Mouse (Mus musculus): ENCODE measurements around the gene Scyl1.
"Not testable (repeated sequence)": the region's sequence is repeated elsewhere in the genome, so short reads cannot be mapped to it uniquely, and the experiment has no call there.

Scyl1 gene

DNA sequence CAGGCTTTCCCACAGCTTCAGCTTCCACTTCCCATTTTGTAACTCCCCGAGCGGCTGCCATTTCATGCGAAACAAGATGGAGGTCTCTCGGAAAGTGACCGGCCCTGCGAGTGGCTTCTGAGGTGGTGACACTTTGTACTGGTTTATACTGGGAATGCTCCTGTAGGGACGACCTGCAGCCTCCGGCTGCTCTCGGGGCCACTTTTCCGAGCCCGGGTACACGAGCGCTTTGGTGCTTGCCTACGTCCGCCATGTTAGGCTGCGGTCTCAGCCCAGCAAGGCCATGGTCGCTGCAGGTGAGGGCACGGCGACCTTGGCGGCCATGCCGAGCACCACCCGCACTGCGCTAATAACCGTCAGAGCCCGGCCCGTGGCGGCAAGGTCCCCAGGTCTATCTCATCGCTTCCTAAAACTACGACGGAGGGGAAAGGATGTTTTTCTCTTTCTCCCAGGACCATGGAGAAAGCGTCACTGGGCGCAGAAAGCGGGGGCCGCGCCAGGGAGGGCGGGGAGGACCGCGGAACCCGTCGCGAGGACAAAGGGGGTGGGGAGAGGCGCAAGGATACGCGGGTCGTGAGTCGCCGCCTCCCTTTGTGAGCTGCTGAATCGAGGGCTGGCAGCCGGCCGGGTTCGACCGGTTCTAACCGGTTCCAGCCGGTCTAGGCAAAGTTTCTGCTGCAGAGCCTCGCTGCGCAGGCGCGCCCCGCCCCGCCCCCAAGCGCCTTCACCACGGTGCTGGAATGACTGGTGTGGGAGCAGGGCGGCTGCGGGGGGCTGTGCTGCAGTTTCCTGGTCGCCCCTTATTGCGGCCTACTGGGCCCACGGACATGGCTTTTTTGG is 32.0 kb upstream of the Scyl1 start:
- peak; percentile 98 for DNase-seq (ENCODE audit: low read depth, low spot score)

DNA sequence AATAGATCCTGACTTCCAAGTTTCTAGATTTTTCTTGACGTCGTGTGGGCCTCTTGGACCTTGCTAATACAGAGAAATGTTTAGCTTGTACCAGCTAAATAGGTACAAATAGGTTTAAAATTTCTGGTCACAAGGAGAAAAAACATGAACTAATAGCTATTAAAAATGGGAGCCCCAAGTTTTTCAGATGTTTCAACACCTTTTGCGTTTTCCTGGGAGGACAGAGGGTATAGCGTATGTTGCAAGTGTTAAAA is 31.5 kb upstream of the Scyl1 start:
- DNase-seq (ENCODE audit: low read depth, low spot score) = no peak

DNA sequence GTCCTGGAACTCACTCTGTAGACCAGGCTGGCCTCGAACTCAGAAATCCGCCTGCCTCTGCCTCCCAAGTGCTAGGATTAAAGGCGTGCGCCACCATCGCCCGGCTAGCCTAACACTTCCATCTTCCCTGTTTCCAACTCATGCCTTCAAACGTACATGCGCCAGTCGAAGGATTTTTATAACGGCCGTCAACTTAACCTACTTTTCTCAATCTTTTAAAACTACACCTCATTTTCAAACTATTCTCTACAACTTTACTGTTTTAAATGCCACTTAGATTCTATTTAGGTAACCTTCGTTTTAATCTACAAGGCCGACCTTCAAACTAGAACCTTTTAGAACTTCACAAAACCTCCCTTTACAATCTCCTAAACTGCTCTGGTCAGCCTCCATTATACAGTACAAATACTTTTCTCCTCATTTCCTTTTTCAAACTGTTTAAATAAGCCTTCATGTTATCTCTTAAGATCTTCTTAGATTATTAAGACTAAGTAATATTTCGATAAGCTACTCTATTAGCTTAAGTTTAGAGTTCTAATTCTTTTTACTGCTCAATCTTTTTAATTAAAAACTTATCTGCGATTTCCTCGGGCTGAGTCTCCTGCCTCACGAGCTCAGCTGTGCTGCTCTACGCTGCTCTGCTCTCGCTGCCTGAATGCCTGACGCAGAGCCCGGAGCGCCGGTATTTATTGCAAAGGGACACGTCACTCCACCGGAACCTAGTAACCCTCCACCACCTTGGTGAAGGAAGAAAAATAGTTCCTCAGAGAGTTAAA is 31.0 kb upstream of the Scyl1 start:
- DNase-seq (ENCODE audit: low read depth, low spot score) = peak; percentile 98

DNA sequence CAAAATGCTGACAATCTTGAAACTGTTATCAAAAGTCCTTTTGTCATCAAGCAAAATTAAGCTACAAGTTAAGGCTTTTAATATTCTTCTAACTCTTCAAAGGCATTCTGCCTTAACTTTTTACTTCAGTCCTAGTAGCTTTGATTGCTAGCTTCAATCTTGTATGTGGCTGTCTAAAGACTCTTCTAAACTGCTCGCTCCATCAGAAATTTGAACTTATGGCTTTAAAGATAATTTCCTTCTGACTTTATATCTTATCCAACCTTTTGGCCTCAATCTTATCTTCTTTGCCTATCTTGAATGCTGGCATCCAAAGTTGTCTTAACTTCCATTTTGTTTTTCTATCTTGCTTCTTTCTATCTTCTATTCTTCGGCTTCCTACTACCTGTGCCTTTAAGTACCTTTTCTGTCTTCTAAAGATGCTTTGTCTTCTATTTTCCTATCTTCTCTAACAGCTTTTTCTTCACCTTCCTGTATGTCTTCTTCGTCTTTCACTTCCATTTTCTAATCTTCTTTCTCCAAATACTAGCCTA is 30.3 kb upstream of the Scyl1 start:
- DNase-seq (ENCODE audit: low read depth, low spot score) = no peak

DNA sequence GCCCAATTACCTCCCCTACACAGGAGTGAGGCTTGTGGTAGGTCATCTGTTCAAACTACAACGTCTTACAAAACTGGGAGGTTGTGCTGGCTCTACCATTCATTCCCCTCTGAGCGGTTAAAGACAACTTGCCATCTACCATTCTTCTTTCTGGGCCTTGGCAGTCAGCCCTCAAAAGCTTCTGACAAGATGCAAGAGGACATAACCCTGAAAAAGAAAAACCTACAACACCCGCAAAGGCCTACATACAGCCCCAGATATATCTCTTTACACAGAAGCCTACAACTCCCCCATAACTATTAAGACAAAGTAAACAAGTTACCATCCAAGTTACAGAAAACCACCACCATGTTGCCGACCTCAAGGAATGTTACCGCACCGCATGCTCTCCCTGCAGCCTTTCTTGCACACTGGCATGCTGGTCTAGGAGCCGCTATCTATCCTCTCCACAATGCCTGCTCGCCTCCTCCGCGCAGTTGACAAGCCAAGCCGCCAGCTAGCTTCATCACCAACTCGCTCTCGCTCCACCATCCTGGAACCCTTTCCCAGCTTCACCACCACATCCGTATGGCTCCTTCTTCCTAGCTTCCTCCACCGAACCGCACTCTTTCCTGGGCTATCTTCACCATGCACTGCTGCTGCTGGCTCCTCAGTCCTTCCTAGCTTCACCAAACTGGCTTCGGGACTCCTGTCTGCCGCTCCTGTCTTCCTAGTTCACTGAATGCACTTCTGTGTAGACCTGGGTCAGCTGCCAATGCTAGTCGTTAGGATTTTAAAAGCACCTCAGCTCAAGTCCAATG is 29.6 kb upstream of the Scyl1 start:
- no peak for DNase-seq (ENCODE audit: low read depth, low spot score)

DNA sequence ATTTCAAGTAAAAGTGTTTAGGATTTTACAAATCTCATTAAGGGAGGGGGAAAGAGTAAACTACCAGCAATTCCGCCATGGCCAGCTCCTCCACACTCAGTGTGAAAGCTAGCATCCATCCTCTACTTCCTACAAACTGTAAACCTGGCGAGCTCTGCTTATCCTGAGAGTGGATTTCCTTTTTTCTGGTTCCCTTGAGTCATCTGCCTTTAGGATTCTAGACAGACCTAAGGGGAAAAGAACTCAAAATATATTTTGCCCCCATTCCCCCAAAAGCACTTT is 29.1 kb upstream of the Scyl1 start:
- no peak for DNase-seq (ENCODE audit: low read depth, low spot score)

DNA sequence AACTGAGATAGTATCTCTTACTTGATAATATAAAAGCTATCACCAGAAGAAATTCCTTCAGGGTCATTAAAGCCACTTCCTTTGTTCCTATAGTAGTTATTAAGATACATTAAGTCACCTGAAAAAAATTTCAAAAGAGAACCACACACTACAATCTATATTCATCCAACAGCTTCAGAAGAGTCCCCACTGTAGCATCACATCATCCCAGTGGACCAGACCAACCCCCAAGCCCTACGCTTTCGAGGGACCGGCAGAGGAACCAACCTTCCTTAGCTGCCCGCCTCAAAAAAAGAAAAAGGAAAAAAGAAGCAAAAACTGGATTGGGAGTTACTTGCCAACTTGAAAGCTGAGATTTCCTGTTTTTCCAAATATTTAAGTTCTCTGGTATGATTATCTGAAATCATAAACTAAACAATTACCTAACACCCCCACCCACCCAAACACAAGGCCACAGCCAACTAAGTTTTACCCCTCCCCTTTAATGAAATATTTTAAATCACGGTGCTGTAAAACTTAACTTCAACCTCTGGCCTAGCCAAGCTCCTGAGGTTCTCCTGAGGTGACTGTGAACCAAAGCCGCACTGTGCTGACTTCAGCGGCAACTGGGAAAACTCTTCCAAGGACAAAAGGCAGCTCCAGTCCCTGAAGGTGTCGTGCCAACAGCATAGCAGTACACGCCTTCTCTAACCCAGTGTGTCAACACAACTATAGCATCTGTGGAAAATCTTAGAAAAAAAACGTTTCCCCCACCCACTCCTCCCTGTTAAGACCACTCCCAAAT is 28.5 kb upstream of the Scyl1 start:
- no peak for DNase-seq (ENCODE audit: low read depth, low spot score)

DNA sequence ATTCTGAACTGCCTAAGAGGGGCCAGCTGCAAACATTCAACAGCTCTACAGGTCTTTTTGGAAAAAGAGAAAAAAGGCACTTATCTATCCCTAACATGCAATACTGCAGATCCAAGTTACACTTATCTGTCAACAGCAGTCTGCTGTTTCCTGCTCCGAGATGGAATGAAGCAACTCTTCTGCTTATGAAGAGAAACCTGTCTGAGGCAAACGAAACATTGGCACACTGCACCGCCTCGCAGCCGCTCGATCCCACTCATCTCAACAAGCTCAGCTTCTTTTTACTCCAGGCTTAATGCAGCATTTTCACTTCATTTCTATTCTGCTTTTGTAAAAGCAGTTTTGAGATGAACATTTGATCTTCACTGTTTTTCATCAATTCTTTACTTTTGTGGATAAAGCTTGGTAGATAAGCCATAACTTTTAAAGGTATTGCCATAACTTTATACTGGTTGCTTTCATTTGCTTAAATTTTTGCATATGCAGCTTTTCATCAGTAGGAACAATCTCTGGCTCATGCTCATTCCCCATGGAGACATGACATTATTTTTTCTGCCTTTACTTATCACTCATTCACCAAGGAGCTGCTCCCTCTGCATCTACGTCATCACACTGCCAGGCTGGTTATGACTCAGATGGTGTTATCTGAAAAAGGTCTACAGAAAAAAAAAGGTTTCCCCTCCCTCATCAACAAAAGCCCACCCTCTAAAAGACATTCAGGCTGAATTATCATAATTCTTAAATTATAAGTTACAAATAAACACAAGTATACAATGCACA is 27.7 kb upstream of the Scyl1 start:
- DNase-seq (ENCODE audit: low read depth, low spot score) = no peak

DNA sequence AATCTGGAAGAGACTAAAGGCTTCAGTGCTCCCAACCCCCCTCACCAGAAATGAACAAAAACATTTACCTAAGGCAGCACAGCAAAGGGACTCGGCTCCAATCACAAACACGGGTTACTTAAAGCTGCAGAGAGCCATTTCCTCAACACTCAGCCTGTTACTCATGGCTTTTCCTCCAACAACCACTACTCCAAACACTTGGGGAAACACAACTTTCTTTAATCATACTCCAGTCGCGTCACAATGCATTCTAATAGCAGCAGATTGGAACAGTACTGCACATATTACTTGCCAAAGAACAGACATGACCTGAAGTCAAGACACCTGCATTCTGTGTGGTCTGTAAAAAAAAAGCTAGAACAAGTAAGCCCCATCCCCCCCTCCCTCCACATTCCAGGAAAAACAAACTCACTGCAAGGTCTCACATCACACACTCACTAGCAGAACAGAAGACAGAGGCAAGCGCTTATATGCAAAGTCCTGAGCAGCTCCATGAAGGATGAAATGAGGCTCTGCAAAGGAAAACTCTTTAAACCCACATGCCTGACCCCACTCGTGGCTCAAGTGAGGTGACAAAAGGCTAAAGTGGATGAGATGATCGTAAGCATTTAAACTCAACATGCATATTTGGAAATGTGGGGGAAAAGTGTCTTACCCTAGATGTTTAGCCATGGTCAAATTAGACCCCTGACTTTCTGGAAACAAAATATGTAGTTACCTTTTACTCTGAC is 26.3 kb upstream of the Scyl1 start:
- DNase-seq (ENCODE audit: low read depth, low spot score) = no peak

DNA sequence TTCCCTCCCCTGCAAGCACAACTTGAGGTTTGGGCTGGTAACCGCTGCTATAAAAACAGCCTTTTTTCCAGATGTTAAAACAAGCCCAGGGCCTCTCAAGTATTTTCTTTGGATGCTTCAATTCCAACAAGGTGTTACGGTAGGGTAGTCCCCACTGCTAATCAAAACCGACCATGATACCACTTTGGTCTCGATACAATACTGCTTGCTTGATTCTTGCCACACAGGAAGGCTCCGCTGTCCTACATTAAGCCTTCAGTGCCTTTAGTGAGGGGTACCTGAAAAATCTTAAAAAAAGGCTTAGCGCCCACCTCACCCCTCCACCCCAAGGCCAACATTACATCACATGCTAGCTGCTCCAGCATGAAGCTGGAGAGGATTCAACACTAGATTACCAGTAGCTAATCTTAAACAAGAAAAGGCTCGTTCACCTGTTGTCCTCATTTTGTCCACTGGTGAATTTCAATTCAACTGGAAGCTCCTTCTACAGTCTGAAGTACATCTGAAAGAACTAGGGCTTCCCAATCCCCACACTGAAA is 25.4 kb upstream of the Scyl1 start:
- no peak for DNase-seq (ENCODE audit: low read depth, low spot score)

DNA sequence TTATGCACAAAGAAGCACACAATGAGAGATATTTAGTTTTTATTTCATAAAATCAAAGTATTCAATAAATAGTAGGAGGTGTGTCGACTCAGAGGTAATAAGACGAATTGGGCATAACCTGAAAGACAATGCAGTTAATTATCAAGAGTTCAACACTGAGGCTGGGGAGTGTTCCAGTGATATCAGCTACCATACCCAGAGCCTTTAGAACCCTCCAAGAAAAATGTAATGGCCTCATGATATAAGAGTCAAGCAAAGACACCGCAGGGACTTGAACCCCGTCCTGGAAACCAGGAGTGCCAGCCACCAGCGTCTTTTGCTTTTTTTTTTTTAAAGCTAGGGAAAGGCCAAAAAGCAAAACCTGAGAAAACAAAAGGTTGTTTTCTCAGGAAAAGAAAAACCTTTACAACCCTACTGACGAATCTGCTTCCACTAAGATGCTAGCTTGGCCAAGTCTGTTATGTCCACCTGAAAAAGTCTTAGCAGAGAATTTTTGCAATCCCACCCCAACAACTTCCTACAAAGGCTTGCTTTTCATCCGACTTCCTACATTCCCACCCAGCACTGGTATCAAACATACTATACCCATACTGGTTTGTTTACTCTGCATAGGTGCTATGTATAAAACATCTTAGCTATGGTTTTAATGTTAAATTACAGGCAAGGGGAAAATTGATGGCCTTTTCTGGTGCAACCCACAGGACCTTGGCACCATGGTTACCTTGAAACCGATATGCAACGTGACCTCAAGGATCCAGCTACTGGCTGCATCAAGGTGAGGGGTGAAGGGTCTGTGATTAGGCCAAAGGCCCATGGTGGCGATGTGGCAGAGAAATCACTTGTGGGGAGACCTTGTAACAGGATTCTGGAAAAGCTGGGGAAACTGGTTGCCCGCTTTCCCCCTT is 24.7 kb upstream of the Scyl1 start:
- DNase-seq (ENCODE audit: low read depth, low spot score) = no peak

DNA sequence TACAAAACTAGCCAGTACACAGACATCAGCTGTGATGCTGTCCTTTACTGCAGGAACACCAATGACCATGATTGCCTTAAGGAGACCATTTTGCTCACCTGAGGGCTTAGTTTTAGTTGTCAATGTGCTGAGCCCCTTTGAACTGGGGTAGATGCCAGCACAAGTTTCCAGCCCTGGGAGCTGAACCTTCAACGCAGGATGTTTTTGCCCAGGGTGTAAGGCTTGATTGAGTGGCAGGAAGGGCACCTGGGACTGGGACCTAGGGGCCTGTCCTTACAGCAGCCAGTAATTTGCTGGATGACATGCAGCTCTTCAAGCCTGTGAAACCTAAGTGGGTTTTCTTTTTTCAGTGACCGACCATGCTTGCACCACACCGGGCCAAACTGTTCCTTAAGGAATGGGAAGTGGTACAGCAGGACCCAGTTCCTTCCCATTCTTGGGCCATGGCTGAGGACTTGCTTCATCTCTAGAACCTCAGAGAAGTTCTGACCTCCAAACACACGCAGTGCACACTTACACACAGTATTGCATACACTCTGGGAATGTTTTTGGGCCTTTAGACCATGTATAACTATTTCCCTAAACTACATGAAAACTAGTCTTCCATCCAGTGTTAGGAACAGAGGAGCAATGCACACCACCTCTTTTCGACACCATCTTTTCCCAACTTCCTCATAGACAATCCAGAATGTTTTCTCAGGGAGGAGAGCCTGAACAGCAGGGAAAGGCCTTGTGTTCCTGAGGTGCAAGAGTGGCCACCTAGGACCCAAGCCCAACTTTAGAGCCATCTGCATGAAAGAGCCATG is 23.8 kb upstream of the Scyl1 start:
- DNase-seq (ENCODE audit: low read depth, low spot score) = no peak

DNA sequence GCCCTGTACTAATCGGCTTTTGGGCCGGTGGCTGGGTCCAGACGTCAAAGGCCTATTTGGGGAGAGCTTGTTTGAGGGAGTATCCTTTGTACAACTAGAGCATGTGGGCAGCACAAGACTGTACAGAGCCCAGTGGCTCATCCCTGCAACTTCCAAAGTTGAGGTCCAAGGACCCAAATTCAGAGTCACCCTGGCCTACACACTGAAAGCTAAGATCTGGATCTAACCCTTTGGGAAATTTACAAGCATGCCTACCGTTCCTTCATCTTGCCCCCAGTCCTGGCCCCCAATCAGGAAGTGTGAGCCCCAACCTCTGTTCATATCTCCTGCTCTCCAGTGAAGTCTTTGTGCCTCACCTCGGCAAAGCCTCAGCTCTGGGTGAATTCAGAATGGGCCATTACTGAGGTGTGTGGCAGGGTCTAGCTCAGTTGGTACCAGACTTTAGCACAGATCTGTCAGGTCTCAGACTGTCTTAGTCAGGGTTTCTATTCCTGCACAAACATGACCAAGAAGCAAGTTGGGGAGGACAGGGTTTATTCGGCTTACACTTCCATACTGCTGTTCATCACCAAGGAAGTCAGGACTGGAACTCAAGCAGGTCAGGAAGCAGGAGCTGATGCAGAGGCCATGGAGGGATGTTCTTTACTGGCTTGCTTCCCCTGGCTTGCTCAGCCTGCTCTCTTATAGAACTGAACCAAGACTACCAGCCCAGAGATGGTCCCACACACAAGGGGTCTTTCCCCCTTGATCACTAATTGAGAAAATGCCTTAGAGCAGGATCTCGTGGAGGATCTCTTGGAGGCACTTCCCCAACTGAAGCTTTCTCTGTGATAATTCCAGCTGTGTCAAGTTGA is 22.9 kb upstream of the Scyl1 start:
- DNase-seq (ENCODE audit: low read depth, low spot score) = not testable (repeated sequence)

DNA sequence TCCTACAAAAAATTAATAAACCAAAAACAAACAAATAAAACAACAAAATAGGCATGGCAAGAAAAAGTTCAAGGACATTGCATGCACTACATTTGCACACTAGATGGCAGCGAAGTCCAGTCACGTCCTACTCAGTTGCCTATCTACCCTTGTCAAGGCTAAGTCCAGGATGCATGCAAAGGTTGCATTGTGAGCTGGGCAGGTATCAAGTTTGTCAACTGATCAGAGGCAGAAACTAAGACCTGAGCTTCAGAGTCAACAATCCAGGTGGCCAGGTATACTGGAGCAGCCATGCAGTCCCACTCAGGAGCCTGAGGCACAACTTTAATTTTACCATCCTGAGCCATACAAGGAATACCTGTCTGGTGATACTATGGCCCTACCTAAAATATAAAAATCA is 21.9 kb upstream of the Scyl1 start:
- no peak for DNase-seq (ENCODE audit: low read depth, low spot score)

DNA sequence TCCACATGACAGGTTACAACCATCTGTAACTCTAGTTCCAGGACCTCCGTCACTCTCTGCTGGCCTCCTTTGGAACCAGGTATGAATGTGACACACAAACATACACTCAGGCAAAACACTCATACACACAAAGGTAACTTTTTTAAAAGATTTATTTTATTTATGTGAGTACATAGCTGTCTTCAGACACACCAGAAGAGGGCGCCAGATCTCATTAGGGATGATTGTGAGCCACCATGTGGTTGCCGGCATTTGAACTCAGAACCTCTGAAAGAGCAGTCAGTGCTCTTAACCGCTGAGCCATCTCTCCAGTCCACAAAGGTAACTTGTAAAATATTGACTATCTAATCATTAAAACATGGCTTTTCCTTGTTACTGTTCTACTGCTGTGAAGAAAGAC is 20.1 kb upstream of the Scyl1 start:
- DNase-seq (ENCODE audit: low read depth, low spot score) = no peak

DNA sequence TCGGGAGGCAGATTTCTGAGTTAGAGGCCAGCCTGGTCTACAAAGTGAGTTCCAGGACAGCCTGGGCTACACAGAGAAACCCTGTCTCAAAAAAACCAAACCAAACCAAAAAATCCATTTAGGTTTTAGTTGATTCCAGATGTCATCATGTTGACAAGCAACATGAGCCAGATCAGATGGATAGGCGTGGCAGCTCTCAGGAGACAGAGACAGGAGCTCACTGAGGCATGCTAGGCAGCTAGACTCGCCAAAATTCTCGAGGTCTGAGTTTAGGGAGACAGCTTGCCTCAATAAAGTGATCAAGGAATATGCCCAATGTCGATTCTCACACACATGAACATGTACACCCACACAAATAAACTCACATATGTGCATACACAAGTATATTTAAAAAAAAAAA is 17.8 kb upstream of the Scyl1 start:
- DNase-seq (ENCODE audit: low read depth, low spot score) = no peak

DNA sequence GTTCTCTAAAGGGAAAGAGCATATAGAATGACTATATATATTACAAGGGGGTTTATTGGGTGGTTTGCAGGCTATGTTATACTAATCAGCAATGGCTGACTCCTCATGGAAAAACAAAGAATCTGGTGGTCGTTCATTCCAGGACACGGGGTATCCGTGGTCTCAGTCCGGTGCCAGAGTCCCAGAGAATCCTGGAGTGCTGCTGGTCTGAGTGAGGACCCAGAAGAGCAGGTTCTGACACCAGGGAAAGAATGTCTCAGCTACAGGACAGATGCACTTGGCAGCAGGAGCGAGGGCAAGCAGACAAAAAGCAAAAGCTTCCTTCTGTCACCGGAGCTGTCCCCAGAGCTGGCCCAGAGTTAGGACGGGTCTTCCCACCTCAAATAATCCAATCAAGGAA is 17.4 kb upstream of the Scyl1 start:
- no peak for DNase-seq (ENCODE audit: low read depth, low spot score)

Measured in retina, adult 2 months (tissue).